Mouse (Mus musculus): ENCODE measurements at regions not wholly inside any gene's neighbourhood (a gene's known extent, or its start where the extent isn't known, plus 50 kb on each side); places are given as distances from the start of the nearest gene placed in this dataset.

- TF ChIP-seq GATA1 (IDR thresholded peaks at IDR 0.05; ENCODE audit: borderline replicate concordance, low read length) (no peak), FLI1 (IDR thresholded peaks at IDR 0.05; ENCODE audit: low read length) (no peak)
Measured at GRCm38 (mm10) chr6:39270457-39270856, 63.9 kb upstream of the Kdm7a start.

Data from megakaryocyte, embryonic 14.5 days (primary cell).